Mouse (Mus musculus): Measurements from ENCODE around the gene Micu1.

Gene Micu1

DNA sequence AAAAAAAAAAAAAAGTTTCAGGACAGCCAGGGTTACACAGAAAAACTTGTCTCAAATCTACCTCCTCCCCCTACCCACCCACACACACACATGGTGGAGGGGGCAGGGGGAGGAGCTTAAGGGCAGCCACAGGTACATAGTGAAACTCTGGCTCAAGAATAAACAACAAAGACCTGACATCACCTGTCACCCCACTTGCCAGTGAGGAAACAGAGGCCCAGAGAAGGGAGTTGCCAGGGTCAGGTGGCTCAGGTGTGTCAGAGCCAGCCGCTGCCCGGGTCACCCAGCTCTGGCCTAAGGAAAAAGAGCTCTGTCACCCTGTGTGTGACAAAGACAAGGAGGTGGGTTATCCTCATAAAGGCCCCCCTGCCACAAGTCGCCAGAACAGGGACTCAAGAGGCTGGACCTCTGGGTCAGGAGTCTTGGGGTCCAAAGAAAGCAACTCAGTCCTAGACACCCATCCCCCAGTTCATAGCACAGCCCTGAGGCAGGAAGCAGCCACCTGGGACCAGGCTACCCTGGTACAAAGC lies 204.9 kb downstream of the Micu1 start:
- no peak for DNase-seq (ENCODE audit: low spot score)

DNA sequence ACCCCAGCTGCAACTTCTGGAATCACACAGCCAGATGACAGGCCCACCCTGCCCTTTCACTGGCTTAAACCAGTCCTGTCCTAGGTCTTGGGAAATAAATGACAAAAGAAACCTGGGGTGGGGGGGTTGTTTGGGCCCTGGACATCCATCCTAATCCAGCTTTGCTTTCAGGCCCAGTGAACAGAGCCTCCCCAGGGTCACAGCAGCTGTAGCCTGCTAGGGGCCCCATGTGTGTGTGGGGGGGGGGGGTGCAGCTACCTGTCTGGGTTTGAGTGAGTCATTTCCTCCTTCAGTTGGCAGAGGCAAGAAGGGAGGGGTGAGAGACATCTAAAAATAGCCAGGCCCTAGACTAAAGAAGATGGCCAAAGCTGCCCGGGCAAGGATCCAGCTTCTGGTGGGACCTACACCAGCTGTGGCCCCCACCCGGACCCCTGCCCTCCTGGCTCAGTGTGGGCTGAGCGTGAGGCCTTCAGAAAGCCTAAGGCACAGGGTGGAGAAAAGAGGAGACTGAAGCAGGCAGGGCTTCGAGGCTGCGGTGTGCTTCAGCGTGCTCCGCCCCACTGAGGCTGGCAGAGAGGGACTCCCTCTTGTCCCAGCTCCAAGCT lies 205.5 kb downstream of the Micu1 start:
- DNase-seq (ENCODE audit: low spot score) = no peak

- no peak for DNase-seq (ENCODE audit: low spot score)
Observed at GRCm38 (mm10) chr10:59908776-59909315, 206.6 kb downstream of the Micu1 start.

- DNase-seq (ENCODE audit: low spot score) = peak; percentile 32
Observed at GRCm38 (mm10) chr10:59909357-59909847, 207.1 kb downstream of the Micu1 start.

- DNase-seq (ENCODE audit: low spot score) = no peak
Observed at GRCm38 (mm10) chr10:59911091-59911490, 208.8 kb downstream of the Micu1 start.

DNA sequence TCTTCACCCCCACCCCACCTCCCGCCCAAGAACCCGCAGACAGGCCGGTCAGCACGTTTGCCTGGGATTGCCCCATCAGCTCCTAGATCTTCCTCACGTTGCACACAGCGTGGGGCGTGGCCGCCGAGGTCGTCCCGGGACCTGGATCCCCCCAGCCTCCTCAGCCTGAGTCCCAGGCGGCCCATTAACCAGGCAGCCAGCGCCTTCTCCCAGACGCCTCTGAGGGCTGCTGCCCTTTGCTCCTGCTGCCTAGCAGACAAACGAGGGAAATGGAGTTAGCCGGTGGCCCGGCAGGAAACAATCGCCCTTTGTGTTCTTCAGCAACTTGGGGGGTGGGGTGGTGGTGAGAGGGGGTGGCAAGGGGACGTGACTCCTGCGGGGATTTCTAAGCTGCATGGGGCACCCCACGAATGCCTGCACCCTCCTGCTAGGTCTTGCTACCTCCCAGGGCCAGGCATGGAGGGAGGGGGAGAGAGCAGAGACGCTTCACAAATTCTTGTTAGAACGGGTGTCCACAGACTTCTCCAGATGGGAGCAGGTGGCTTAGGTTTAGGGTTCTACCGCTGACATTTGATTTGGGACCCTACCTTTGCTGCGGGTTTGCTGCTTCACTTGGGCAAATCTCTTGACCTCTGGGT lies 209.4 kb downstream of the Micu1 start:
- DNase-seq (ENCODE audit: low spot score) = peak; percentile 68
